ENCODE assay signal across 23 mouse cellular contexts in the genomic region with DNA sequence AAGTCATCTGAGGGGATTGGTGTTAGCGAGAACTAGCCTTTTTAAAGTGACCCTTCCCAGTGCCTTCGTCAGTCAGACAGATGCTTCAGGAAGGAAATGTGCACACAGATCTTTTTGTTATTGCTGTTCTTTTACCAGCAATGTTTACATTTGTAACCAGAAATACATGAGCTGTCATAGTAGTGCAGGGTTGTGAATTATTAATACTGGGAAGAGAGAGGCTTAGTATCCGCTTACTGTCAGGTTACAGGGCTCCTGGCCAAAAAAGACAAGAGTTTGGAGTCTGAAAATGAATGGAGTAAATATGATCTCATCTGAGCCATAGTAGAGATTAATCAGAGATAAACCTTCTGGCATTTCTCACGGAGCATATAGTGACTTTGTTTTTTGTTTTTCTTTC.
DNase-seq lines count a peak whose midpoint lies in the region; ATAC-seq and TF ChIP-seq lines count a peak whose summit lies in the region.
"Had no signal": no experiment of that assay in that cellular context is flagged by ENCODE, and none has a peak within 500 bp of the region (broad histone marks: within the 10 kb centered on the region; RNA-seq: fewer than 3 reads in every experiment).

No protein-coding gene starts in this region.

- no peak overlapping the region for H3K4me2 ChIP-seq in embryonic facial prominence, embryonic 14.5 days (ENCODE audit: low read depth, low read length)
- H3K4me2 ChIP-seq in lung, embryonic 14.5 days = no peak overlapping the region
- H3K4me2 ChIP-seq: embryonic facial prominence, embryonic 15.5 days; heart, embryonic 13.5 days; hindbrain, embryonic 12.5 days had no signal

- H3K9ac ChIP-seq in embryonic facial prominence, embryonic 14.5 days (ENCODE audit: low read depth, low read length) = no peak overlapping the region
- no peak overlapping the region for H3K9ac ChIP-seq in lung, embryonic 14.5 days
- H3K9ac ChIP-seq: embryonic facial prominence, embryonic 15.5 days; heart, embryonic 13.5 days; hindbrain, embryonic 12.5 days had no signal

- H3K27me3 ChIP-seq in embryonic facial prominence, embryonic 14.5 days (replicated peaks; ENCODE audit: control insufficient read depth, insufficient read depth, low read length) = no peaks in the 10 kb centered on the region
- H3K27me3 ChIP-seq in embryonic facial prominence, embryonic 10.5 days (replicated peaks; ENCODE audit: low read depth, poor library complexity, severe bottlenecking) = no peaks in the 10 kb centered on the region
- no peaks in the 10 kb centered on the region for H3K27me3 ChIP-seq in lung, embryonic 14.5 days (ENCODE audit: insufficient read depth, low read length)
- H3K27me3 ChIP-seq: embryonic facial prominence, embryonic 15.5 days; heart, embryonic 13.5 days; hindbrain, embryonic 12.5 days; Patski had no signal

- no peaks in the 10 kb centered on the region for H3K36me3 ChIP-seq in embryonic facial prominence, embryonic 14.5 days (ENCODE audit: control insufficient read depth, insufficient read depth, low read length)
- no peaks in the 10 kb centered on the region for H3K36me3 ChIP-seq in embryonic facial prominence, embryonic 10.5 days (replicated peaks)
- no peaks in the 10 kb centered on the region for H3K36me3 ChIP-seq in lung, embryonic 14.5 days (ENCODE audit: insufficient read depth)
- H3K36me3 ChIP-seq: embryonic facial prominence, embryonic 15.5 days; forebrain, embryonic 10.5 days; heart, embryonic 13.5 days; hindbrain, embryonic 12.5 days had no signal

- WGBS in embryonic facial prominence, embryonic 14.5 days = 50% methylated on average over 4 of the region's 4 CpGs
- 81% methylated on average over 4 of the region's 4 CpGs for WGBS in embryonic facial prominence, embryonic 10.5 days
- WGBS in lung, embryonic 14.5 days = 27% methylated on average over 4 of the region's 4 CpGs
- 39% methylated on average over 4 of the region's 4 CpGs for WGBS in lung, adult 2 months

- peak; percentile 72 for DNase-seq in embryonic facial prominence, embryonic 14.5 days (ENCODE audit: low spot score)
- no peak for DNase-seq in embryonic facial prominence, embryonic 10.5 days (ENCODE audit: low spot score)
- DNase-seq in lung, embryonic 14.5 days = peak; percentile 49
- DNase-seq in lung, postnatal 25 days (ENCODE audit: low spot score) = no peak
- peak; percentile 40 for DNase-seq in lung, postnatal 10 days
- DNase-seq in lung, adult 2 months = no peak
- no peak for DNase-seq in thymus, postnatal 36 days
- DNase-seq: adrenal gland, adult 2 months; adrenal gland, postnatal 25 days; cerebellum, adult 18-20 months; cerebellum, adult 9-11 months; cerebellum, postnatal 36 days; gastrocnemius, postnatal 36 days; heart, adult 11 months; heart, postnatal 4 days had no signal

- no peak for TF ChIP-seq CTCF in lung, embryonic 14.5 days (IDR thresholded peaks at IDR 0.05; ENCODE audit: low read depth)
- no peak for TF ChIP-seq CTCF in lung, adult 2 months (IDR thresholded peaks at IDR 0.05; ENCODE audit: insufficient read depth, low read length)

- H3K4me3 ChIP-seq in embryonic facial prominence, embryonic 14.5 days (ENCODE audit: low read depth, low read length) = no peak overlapping the region
- no peak overlapping the region for H3K4me3 ChIP-seq in embryonic facial prominence, embryonic 10.5 days
- H3K4me3 ChIP-seq in lung, embryonic 14.5 days (ENCODE audit: low read depth, low read length) = no peak overlapping the region
- no peak overlapping the region for H3K4me3 ChIP-seq in lung, adult 2 months (replicated peaks; ENCODE audit: extremely low read depth, low read depth, low read length)
- H3K4me3 ChIP-seq: embryonic facial prominence, embryonic 15.5 days; erythroblast, embryonic 14.5 days; forebrain, embryonic 10.5 days; heart, embryonic 13.5 days; hindbrain, embryonic 12.5 days had no signal

- 0 out of 2 replicates have a peak, but pooled peaks have one; percentile 41 for ATAC-seq in embryonic facial prominence, embryonic 14.5 days (ENCODE audit: low read depth)
- ATAC-seq in lung, embryonic 14.5 days (ENCODE audit: insufficient read depth) = peak; percentile 75; the same call in 1 of the 2 replicates
- ATAC-seq: activated CD4-positive, CD25-positive, alpha-beta regulatory T cell, adult 4 months; forebrain, embryonic 14.5 days; Patski had no signal

- peaks cover 5% of the 10 kb centered on the region; the same call in 1 of the 2 replicates for H3K9me3 ChIP-seq in embryonic facial prominence, embryonic 14.5 days (ENCODE audit: control insufficient read depth, low read length)
- H3K9me3 ChIP-seq in embryonic facial prominence, embryonic 10.5 days = no peaks in the 10 kb centered on the region; the same call in 1 of the 2 replicates
- H3K9me3 ChIP-seq in lung, embryonic 14.5 days (ENCODE audit: low read depth, low read length) = no peaks in the 10 kb centered on the region
- H3K9me3 ChIP-seq: hindbrain, embryonic 12.5 days had no signal

- no peak for TF ChIP-seq POLR2A in lung, adult 2 months (IDR thresholded peaks at IDR 0.05; ENCODE audit: borderline replicate concordance, extremely low read depth, low read depth, low read length)

- H3K27ac ChIP-seq in embryonic facial prominence, embryonic 14.5 days (replicated peaks; ENCODE audit: low read depth, low read length) = no peak overlapping the region
- no peak overlapping the region for H3K27ac ChIP-seq in embryonic facial prominence, embryonic 10.5 days (replicated peaks)
- no peak overlapping the region for H3K27ac ChIP-seq in lung, embryonic 14.5 days (ENCODE audit: low read depth)
- H3K27ac ChIP-seq: embryonic facial prominence, embryonic 15.5 days; forebrain, embryonic 10.5 days; heart, embryonic 13.5 days; hindbrain, embryonic 12.5 days had no signal

- no peaks in the 10 kb centered on the region for H3K4me1 ChIP-seq in embryonic facial prominence, embryonic 14.5 days (ENCODE audit: control insufficient read depth, insufficient read depth, low read length)
- no peaks in the 10 kb centered on the region for H3K4me1 ChIP-seq in embryonic facial prominence, embryonic 10.5 days
- H3K4me1 ChIP-seq in lung, embryonic 14.5 days (ENCODE audit: insufficient read depth) = no peaks in the 10 kb centered on the region
- H3K4me1 ChIP-seq in lung, adult 2 months (ENCODE audit: control insufficient read depth, insufficient read depth, low read length) = no peaks in the 10 kb centered on the region
- H3K4me1 ChIP-seq: embryonic facial prominence, embryonic 15.5 days; forebrain, embryonic 10.5 days; heart, embryonic 13.5 days; hindbrain, embryonic 12.5 days had no signal

Comparison
In these comparisons a context has a peak if more than half of its experiments do, and no peak if none do; other contexts are left out.
1. DNase-seq: peak in embryonic facial prominence, embryonic 14.5 days (single experiment), lung, embryonic 14.5 days (single experiment) and lung, postnatal 10 days (single experiment); none in embryonic facial prominence, embryonic 10.5 days (single experiment), lung, postnatal 25 days (single experiment), lung, adult 2 months (single experiment) and thymus, postnatal 36 days (0 of 2).